Mouse (Mus musculus) heart, embryonic 16.5 days (tissue): ENCODE results near the gene Tcap. TPM values are rescaled to one million over a fixed set of nuclear protein-coding genes. Genes with fewer than 3 reads are reported as not detected.

Experiments
- ATAC-seq: fragments of 200-750 bp; cut with Nextera tagmentation; replicated peaks from 2 replicates; pipeline ENCODE4 v1.8.0; 2017; ENCODE audit warnings: moderate number of reproducible peaks; ENCODE audit not compliant: insufficient read depth, low FRiP score; ENCODE audit errors: extremely low read depth
- H3K27ac ChIP-seq: fragments of 300-500 bp; sonication (generic); 2 replicates; pipeline ENCODE4 v1.5.1; 2014; ENCODE audit warnings: mild to moderate bottlenecking, low read length, control low read depth, moderate library complexity
- H3K27me3 ChIP-seq: fragments of 300-500 bp; sonication (generic); 2 replicates; pipeline ENCODE4 v1.6.1; 2014; ENCODE audit warnings: low read length, mixed read lengths; ENCODE audit not compliant: control insufficient read depth, insufficient read depth
- H3K36me3 ChIP-seq: fragments of 300-500 bp; sonication (generic); 2 replicates; pipeline ENCODE4 v1.6.1; 2014; ENCODE audit not compliant: control insufficient read depth, insufficient read depth
- H3K4me1 ChIP-seq: fragments of 300-500 bp; sonication (generic); 2 replicates; pipeline ENCODE4 v1.6.1; 2014; ENCODE audit warnings: low read length, mixed read lengths; ENCODE audit not compliant: control insufficient read depth, insufficient read depth
- H3K4me2 ChIP-seq: fragments of 300-500 bp; sonication (generic); 2 replicates; pipeline ENCODE4 v1.6.1; 2014; ENCODE audit warnings: low read depth, mild to moderate bottlenecking, control low read depth, low read length
- H3K4me3 ChIP-seq: fragments of 300-500 bp; sonication (generic); 2 replicates; pipeline ENCODE4 v1.5.1; 2014; ENCODE audit warnings: mild to moderate bottlenecking, control low read depth, low read length
- H3K9ac ChIP-seq: fragments of 300-500 bp; sonication (generic); 2 replicates; pipeline ENCODE4 v1.6.1; 2014; ENCODE audit warnings: low read length, control low read depth
- H3K9me3 ChIP-seq: fragments of 300-500 bp; sonication (generic); replicated peaks from 2 replicates; pipeline ENCODE4 v1.6.1; 2016; ENCODE audit warnings: low read length; ENCODE audit not compliant: control insufficient read depth
- WGBS: fragments of 180-500 bp; shearing (Covaris S2); extraction: QIAGEN DNeasy Blood & Tissue Kit; methylation state at CpG from one replicate; pipeline ENCODE4 v1.1.7; 2014; 5-methylcytosine and 5-hydroxymethylcytosine counted together
- polyA plus RNA-seq: library from polyadenylated mRNA; unstranded; fragments of >200 nt; fragmentation: Nextera tagmentation; extraction: Ambion mirVana; gene quantifications from 2 replicates; pipeline ENCODE4 v1.2.1, GENCODE M21; 2015

Gene Tcap
- polyA plus RNA-seq, 1 experiment from 2014 or later: 175 TPM

GRCm38 (mm10) chr11:98364410-98364809 is 19.2 kb upstream of the Tcap start:
- Histone ChIP-seq H3K4me3 (no peak overlapping the region), H3K36me3 (no peaks in the 10 kb centered on the region), H3K4me1 (peaks cover 32% of the 10 kb centered on the region), H3K9me3 (no peaks in the 10 kb centered on the region), H3K27ac (no peak overlapping the region), H3K27me3 (no peaks in the 10 kb centered on the region), H3K9ac (no peak overlapping the region), H3K4me2 (no peak overlapping the region)
- WGBS: 86% methylated on average over 5 of the region's 5 CpGs
- ATAC-seq: no peak

- no peak overlapping the region for H3K4me2 ChIP-seq
- no peak for ATAC-seq
- no peaks in the 10 kb centered on the region for H3K36me3 ChIP-seq
- peak overlapping the region; percentile 82 for H3K27ac ChIP-seq
- H3K4me3 ChIP-seq: no peak overlapping the region
- 62% methylated on average over 10 of the region's 10 CpGs for WGBS
- no peaks in the 10 kb centered on the region for H3K27me3 ChIP-seq
- peaks cover 32% of the 10 kb centered on the region for H3K4me1 ChIP-seq
- no peaks in the 10 kb centered on the region for H3K9me3 ChIP-seq
- H3K9ac ChIP-seq: no peak overlapping the region; the same call in 1 of the 2 replicates
Observed at GRCm38 (mm10) chr11:98366290-98366689, 17.3 kb upstream of the Tcap start.

DNA sequence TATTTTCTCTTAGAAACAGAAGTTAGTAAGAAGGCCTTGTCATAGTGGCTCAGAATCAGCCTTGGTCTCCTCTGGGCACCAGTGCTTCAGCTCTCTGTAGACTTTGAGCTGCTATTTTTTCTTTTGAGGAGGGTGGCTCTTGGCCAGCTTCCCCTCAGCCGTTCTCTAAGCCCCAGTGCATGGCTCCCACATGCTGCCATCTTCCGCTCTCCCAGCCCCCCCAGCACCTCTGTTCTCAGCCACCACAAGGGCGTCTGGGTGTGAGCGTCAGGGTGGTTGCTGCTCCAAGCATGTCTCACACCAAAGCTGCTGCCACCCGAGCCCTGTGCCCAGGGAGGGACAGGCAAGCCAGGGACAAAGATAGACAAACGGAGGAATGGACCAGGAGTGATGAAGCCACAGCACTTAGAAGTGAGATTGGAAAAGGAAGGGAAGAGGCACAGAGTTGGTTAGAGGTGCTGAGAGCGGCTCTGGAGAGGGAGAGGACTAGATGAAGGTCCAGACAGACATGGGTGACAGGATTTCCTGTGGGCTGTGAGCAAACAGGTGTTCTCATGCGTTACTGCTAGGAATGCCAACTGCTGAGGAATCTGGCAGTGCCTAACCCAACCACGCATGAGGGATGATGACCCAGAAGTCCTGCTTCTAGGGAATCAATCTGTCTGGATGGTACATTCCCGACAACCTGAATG is 16.3 kb upstream of the Tcap start:
- peak overlapping the region; percentile 42; the same call in 1 of the 2 replicates for H3K9ac ChIP-seq
- no peaks in the 10 kb centered on the region for H3K27me3 ChIP-seq
- peak; percentile 18; the same call in 1 of the 2 replicates for ATAC-seq
- no peaks in the 10 kb centered on the region for H3K9me3 ChIP-seq
- peak overlapping the region; percentile 34 for H3K4me2 ChIP-seq
- H3K27ac ChIP-seq: peak overlapping the region; percentile 82
- 46% methylated on average over 10 of the region's 10 CpGs for WGBS
- no peak overlapping the region for H3K4me3 ChIP-seq
- H3K4me1 ChIP-seq: peaks cover 42% of the 10 kb centered on the region
- H3K36me3 ChIP-seq: no peaks in the 10 kb centered on the region

GRCm38 (mm10) chr11:98367863-98368186 is 15.8 kb upstream of the Tcap start:
- no peaks in the 10 kb centered on the region for H3K36me3 ChIP-seq
- H3K4me1 ChIP-seq: peaks cover 44% of the 10 kb centered on the region
- H3K27ac ChIP-seq: peak overlapping the region; percentile 82
- peak overlapping the region; percentile 42; the same call in 1 of the 2 replicates for H3K9ac ChIP-seq
- H3K9me3 ChIP-seq: no peaks in the 10 kb centered on the region
- peak; percentile 68; the same call in 1 of the 2 replicates for ATAC-seq
- 40% methylated on average over 7 of the region's 7 CpGs for WGBS
- no peak overlapping the region for H3K4me3 ChIP-seq
- H3K4me2 ChIP-seq: peak overlapping the region; percentile 34; the same call in 1 of the 2 replicates
- no peaks in the 10 kb centered on the region for H3K27me3 ChIP-seq

DNA sequence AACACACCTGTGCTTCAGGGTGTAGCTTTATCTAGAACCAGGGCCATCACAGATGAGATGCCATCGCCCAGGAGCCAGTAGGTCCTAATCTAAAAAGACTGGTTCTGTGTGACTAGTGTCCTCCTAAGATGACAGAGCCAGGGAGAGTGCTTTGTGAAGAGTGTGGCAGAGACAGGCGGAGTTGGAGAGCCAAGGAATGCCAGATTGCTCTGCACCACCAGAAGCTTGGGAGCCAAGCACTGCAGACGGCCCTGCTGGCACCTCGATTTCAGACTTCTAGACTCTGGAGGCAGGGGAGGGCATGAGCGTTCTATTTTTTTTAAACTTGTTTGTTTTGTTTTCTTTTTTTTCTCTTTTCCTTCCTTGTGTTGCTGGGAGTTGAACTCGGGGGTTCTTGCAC is 14.3 kb upstream of the Tcap start:
- no peak for ATAC-seq
- WGBS: 68% methylated on average over 6 of the region's 6 CpGs
- Histone ChIP-seq H3K9ac (no peak overlapping the region), H3K27ac (no peak overlapping the region), H3K36me3 (no peaks in the 10 kb centered on the region), H3K4me2 (no peak overlapping the region), H3K4me3 (no peak overlapping the region), H3K27me3 (no peaks in the 10 kb centered on the region), H3K9me3 (no peaks in the 10 kb centered on the region), H3K4me1 (peaks cover 55% of the 10 kb centered on the region)

DNA sequence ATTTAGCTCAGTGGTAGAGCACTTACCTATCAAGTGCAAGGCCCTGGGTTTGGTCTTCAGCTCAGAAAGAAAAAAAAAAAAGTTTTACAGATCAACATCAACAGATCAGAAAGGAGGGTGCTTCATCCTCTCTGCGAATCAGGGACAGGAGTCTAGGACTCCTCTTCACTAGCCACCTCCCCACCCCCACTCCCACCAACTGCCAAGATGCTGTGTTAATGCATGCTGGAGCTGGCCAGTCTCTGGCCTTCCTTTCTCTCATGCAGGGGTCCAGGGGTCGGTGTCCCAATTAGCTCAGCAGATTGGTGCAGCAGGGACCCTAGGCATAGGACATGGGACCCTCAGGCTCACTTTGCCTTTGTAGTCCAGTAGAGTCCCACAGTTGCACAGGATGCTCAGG is 13.0 kb upstream of the Tcap start:
- H3K27me3 ChIP-seq: no peaks in the 10 kb centered on the region
- H3K4me2 ChIP-seq: no peak overlapping the region
- peaks cover 1% of the 10 kb centered on the region; the same call in 1 of the 2 replicates for H3K36me3 ChIP-seq
- peaks cover 67% of the 10 kb centered on the region for H3K4me1 ChIP-seq
- no peak overlapping the region for H3K4me3 ChIP-seq
- H3K27ac ChIP-seq: no peak overlapping the region
- H3K9ac ChIP-seq: no peak overlapping the region
- 86% methylated on average over 2 of the region's 2 CpGs for WGBS
- no peak for ATAC-seq
- H3K9me3 ChIP-seq: no peaks in the 10 kb centered on the region

GRCm38 (mm10) chr11:98371556-98372240 is 11.9 kb upstream of the Tcap start:
- peaks cover 8% of the 10 kb centered on the region; the same call in 1 of the 2 replicates for H3K36me3 ChIP-seq
- H3K4me3 ChIP-seq: no peak overlapping the region
- H3K9me3 ChIP-seq: no peaks in the 10 kb centered on the region
- H3K27ac ChIP-seq: 0 out of 2 replicates have a peak overlapping the region, but pooled peaks have one; percentile 16
- H3K4me2 ChIP-seq: no peak overlapping the region
- peak overlapping the region; percentile 24; the same call in 1 of the 2 replicates for H3K9ac ChIP-seq
- no peak for ATAC-seq
- 55% methylated on average over 10 of the region's 10 CpGs for WGBS
- H3K4me1 ChIP-seq: peaks cover 63% of the 10 kb centered on the region
- H3K27me3 ChIP-seq: no peaks in the 10 kb centered on the region

DNA sequence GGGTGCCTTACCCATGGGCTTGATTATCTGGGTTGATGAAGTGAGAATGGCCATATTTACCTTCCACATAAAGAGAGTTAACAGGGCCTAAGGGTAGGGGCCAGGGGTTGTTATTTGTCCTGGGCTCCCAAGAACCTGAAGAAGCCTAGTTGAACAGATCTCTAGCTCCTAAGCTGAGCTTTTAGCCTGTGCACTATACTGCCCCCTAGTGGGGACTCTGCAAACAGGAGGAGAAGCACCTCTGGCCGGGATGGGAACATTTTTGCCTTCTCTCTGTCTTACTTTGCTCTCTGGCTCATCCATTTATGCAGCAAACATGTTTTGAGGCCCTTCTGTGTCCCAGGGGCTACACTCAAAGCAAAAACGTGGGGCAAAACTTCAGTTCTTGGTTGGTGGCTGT is 11.2 kb upstream of the Tcap start:
- peaks cover 64% of the 10 kb centered on the region for H3K4me1 ChIP-seq

GRCm38 (mm10) chr11:98373244-98373643 is 10.4 kb upstream of the Tcap start:
- Histone ChIP-seq H3K36me3 (peaks cover 12% of the 10 kb centered on the region), H3K9ac (no peak overlapping the region), H3K4me2 (no peak overlapping the region), H3K9me3 (no peaks in the 10 kb centered on the region), H3K27ac (no peak overlapping the region), H3K4me3 (no peak overlapping the region), H3K4me1 (peaks cover 65% of the 10 kb centered on the region), H3K27me3 (no peaks in the 10 kb centered on the region)
- no peak for ATAC-seq
- WGBS: 69% methylated on average over 6 of the region's 6 CpGs

More for the DNA sequence above, 11.2 kb upstream of the Tcap start:
- no peak overlapping the region for H3K4me2 ChIP-seq
- no peak overlapping the region for H3K4me3 ChIP-seq
- no peaks in the 10 kb centered on the region for H3K27me3 ChIP-seq
- H3K9me3 ChIP-seq: no peaks in the 10 kb centered on the region
- H3K9ac ChIP-seq: 0 out of 2 replicates have a peak overlapping the region, but pooled peaks have one; percentile 28
- no peak overlapping the region for H3K27ac ChIP-seq
- ATAC-seq: no peak
- WGBS: 8% methylated on average over 2 of the region's 2 CpGs
- peaks cover 10% of the 10 kb centered on the region; the same call in 1 of the 2 replicates for H3K36me3 ChIP-seq
